Mouse (Mus musculus): ENCODE measurements around the gene Olfr1351.

DNA sequence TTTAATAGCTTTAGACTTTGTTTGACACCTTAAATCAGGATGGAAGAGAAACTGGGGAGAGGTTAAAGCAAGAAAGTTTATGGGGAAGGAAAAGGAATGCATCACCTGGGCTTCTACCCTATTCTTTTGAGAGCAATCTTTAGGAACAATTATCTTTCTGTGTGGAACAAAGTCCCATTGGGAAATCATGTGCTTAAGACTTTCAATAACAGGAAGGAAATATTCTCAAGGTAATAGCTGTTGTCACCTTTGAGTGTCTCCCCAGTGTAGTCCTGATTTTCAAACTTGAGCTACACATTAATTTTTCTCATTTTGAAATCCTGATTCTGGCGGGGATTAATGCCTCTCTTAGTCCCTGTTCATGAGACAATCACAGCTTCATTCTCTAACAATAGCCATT lies at the start of gene Olfr1351:
- no peak for TF ChIP-seq CTCF (IDR thresholded peaks at IDR 0.05; ENCODE audit: extremely low read depth, insufficient read depth, insufficient read length, insufficient replicate concordance)
- no peak for TF ChIP-seq POLR2A (IDR thresholded peaks at IDR 0.05; ENCODE audit: low read depth, low read length)
